Mouse (Mus musculus): ENCODE data around the gene Klrb1.

- TF ChIP-seq GATA1 (IDR thresholded peaks at IDR 0.05; ENCODE audit: low read length) (no peak), TAL1 (IDR thresholded peaks at IDR 0.05; ENCODE audit: low read length) (no peak)
Observed at GRCm38 (mm10) chr6:128761144-128761540, 38.3 kb upstream of the Klrb1 start.
